Mouse (Mus musculus): Measurements from ENCODE around the gene Trmt11. TPM values are rescaled to one million over a fixed set of nuclear protein-coding genes. Genes with fewer than 3 reads are reported as not detected.
A peak's percentile ranks its signal among the peaks of the same experiment; 100 is the strongest.
"Not testable (repeated sequence)": the region's sequence is repeated elsewhere in the genome, so short reads cannot be mapped to it uniquely, and the experiment has no call there.

Trmt11 gene
- polyA plus RNA-seq (2015; fragmentation: Nextera tagmentation; extraction: Ambion mirVana) = 25.2 and 30.5 TPM in 2 replicates

DNA sequence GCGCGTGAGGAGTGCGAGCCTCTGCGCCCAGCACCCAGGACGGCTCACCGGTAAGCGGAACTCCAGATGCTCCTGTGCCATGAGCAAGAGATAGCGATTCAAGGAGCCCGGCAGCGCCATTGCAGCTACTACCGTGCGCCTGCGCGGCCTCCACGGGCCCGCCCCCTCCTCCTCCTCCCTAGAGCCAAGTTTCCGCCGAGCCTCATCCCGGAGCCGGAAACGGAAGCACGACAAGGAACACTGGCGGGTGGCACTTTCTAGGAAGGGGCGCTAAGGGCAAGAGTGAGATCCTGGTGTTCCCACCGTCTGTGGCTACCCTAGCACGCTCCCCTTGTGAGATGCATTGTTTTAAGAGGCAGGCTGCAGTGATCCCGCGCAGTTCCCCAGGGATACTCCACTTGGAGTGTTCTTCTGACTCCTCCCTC, at the start of gene Trmt11:
Gene Trmt11, minus strand, starts transcription at position 208 of the 425 bp plus-strand sequence.
- peak; percentile 96 for ATAC-seq (ENCODE audit: insufficient read depth, low FRiP score)
- Histone ChIP-seq H3K4me1 (ENCODE audit: control insufficient read depth, insufficient read depth, low read length) (peaks cover 11% of the 10 kb centered on the region; the same call in 1 of the 2 replicates), H3K9ac (ENCODE audit: low read length) (peak within 1 kb of the TSS; percentile 83), H3K36me3 (ENCODE audit: control insufficient read depth, insufficient read depth, low read length) (no peaks in the 10 kb centered on the region), H3K4me3 (replicated peaks; ENCODE audit: low read length) (peak within 1 kb of the TSS; percentile 61), H3K27ac (ENCODE audit: low read length) (peak within 1 kb of the TSS; percentile 81), H3K27me3 (ENCODE audit: control insufficient read depth, insufficient read depth, low read length) (no peaks in the 10 kb centered on the region), H3K9me3 (replicated peaks; ENCODE audit: control insufficient read depth, low read length) (no peaks in the 10 kb centered on the region), H3K4me2 (ENCODE audit: low read depth, low read length) (peak within 1 kb of the TSS; percentile 81)
- WGBS = under 1% methylated on average over 28 of the region's 28 CpGs

DNA sequence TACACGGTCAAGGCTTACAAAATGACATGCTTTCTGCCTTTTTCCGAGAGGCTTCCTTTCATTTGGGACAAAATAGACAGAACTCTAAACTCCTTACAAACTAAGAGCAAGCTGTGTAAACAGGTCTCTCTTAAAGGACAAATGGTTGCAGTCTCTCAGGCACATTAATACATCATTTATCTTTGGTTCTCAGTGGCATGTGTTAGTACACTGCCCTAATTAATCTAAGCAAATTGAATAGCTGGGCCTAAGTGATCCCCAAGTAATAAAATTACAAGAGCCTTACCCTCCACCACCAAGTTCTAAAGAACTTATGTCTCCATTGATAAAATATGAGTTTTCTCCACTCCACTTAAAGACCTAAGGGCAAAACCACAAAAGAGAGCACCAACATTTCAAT, 47.1 kb upstream of the Trmt11 start:
- Histone ChIP-seq H3K4me3 (replicated peaks; ENCODE audit: low read length) (no peak overlapping the region), H3K27ac (ENCODE audit: low read length) (no peak overlapping the region), H3K4me1 (ENCODE audit: control insufficient read depth, insufficient read depth, low read length) (no peaks in the 10 kb centered on the region), H3K36me3 (ENCODE audit: control insufficient read depth, insufficient read depth, low read length) (0 out of 2 replicates have a peak, but pooled peaks cover 5% of the 10 kb centered on the region), H3K9me3 (replicated peaks; ENCODE audit: control insufficient read depth, low read length) (no peaks in the 10 kb centered on the region), H3K27me3 (ENCODE audit: control insufficient read depth, insufficient read depth, low read length) (no peaks in the 10 kb centered on the region), H3K4me2 (ENCODE audit: low read depth, low read length) (no peak overlapping the region), H3K9ac (ENCODE audit: low read length) (no peak overlapping the region)
- ATAC-seq (ENCODE audit: insufficient read depth, low FRiP score) = no peak
- 31% methylated on average over 2 of the region's 2 CpGs for WGBS

DNA sequence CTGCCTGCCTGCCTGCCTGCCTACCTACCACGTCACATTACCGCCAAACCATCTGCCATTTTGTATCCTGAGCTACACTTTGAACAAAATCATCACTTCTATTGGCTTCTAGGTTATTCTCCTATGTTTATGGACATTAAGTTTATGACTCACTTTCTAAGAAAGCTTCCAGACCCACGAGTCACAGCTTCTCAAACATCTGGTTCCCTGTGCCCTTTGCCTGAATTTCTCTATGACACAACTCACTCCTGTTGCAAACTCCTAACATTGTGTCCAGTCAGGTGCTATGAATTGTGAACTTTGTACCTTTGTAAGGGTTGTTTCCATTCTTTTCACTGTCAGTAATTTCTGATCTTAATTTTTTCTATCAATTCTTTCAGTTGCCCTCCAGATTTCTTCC, 37.7 kb upstream of the Trmt11 start:
- no peaks in the 10 kb centered on the region for H3K27me3 ChIP-seq (ENCODE audit: control insufficient read depth, insufficient read depth, low read length)
- no peak overlapping the region for H3K9ac ChIP-seq (ENCODE audit: low read length)
- 75% methylated on average over 3 of the region's 3 CpGs for WGBS
- H3K4me3 ChIP-seq (replicated peaks; ENCODE audit: low read length) = no peak overlapping the region
- no peaks in the 10 kb centered on the region for H3K4me1 ChIP-seq (ENCODE audit: control insufficient read depth, insufficient read depth, low read length)
- no peak for ATAC-seq (ENCODE audit: insufficient read depth, low FRiP score)
- H3K9me3 ChIP-seq (replicated peaks; ENCODE audit: control insufficient read depth, low read length) = no peaks in the 10 kb centered on the region
- no peak overlapping the region for H3K4me2 ChIP-seq (ENCODE audit: low read depth, low read length)
- H3K36me3 ChIP-seq (ENCODE audit: control insufficient read depth, insufficient read depth, low read length) = no peaks in the 10 kb centered on the region
- H3K27ac ChIP-seq (ENCODE audit: low read length) = no peak overlapping the region

DNA sequence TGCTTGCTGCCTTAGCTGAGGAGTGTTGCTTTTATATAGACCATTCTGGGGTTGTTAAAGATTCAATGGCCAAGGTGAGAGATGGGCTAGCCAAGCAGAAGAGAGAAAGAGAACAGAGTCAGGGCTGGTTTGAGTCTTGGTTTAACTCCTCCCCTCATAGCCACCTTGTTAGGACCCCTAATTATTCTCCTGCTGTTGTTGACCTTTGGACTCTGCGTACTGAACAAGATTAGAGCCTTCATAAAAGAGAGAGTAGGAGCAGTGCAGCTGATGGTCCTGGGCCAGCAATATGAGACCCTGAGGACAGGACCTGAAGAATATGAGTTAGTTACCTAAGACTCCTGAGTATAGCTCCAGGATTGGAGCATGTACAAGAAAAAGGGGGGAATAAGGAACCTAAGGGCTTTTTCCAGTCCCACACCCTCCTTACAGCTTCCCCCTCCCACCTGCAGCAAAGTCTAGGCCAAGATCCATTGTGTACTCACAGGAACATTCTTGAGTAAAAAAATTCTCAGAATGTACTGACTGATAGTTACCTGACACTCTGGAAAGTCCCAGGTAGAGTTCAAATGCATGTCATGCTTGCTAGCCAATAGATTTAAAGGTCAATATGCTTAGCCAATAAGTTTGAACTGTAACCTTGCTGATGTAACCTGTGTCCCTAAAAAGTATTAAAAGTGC, 36.1 kb upstream of the Trmt11 start:
- H3K4me2 ChIP-seq (ENCODE audit: low read depth, low read length); H3K9me3 ChIP-seq (replicated peaks; ENCODE audit: control insufficient read depth, low read length); H3K4me3 ChIP-seq (replicated peaks; ENCODE audit: low read length); H3K27me3 ChIP-seq (ENCODE audit: control insufficient read depth, insufficient read depth, low read length); H3K9ac ChIP-seq (ENCODE audit: low read length); H3K36me3 ChIP-seq (ENCODE audit: control insufficient read depth, insufficient read depth, low read length); ATAC-seq (ENCODE audit: insufficient read depth, low FRiP score); H3K27ac ChIP-seq (ENCODE audit: low read length); H3K4me1 ChIP-seq (ENCODE audit: control insufficient read depth, insufficient read depth, low read length): not testable (repeated sequence)
- WGBS = 65% methylated on average over 1 of the region's 1 CpGs

DNA sequence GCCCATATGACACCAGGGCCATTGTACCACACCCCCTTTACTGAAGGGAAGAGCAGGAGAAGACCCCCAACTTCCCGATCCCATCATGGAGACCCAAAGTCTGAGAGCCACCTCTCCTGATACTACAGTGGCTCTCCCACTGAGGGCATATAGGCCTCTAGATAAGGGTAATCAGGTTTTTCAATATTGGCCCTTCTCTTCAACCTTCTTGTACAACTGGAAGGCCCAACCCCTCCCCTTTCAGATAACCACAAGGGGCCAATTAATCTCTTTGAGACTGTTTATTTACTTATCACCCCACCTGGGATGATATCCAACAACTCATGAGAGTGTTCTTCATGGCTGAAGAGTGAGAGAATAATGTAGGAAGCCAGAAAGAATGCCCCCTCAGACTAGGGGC, 32.2 kb upstream of the Trmt11 start:
- Histone ChIP-seq H3K27ac (ENCODE audit: low read length) (no peak overlapping the region), H3K27me3 (ENCODE audit: control insufficient read depth, insufficient read depth, low read length) (no peaks in the 10 kb centered on the region), H3K4me3 (replicated peaks; ENCODE audit: low read length) (no peak overlapping the region), H3K9ac (ENCODE audit: low read length) (no peak overlapping the region), H3K36me3 (ENCODE audit: control insufficient read depth, insufficient read depth, low read length) (no peaks in the 10 kb centered on the region), H3K4me1 (ENCODE audit: control insufficient read depth, insufficient read depth, low read length) (no peaks in the 10 kb centered on the region), H3K4me2 (ENCODE audit: low read depth, low read length) (no peak overlapping the region), H3K9me3 (replicated peaks; ENCODE audit: control insufficient read depth, low read length) (no peaks in the 10 kb centered on the region)
- no peak for ATAC-seq (ENCODE audit: insufficient read depth, low FRiP score)
- 91% methylated on average over 1 of the region's 1 CpGs for WGBS

DNA sequence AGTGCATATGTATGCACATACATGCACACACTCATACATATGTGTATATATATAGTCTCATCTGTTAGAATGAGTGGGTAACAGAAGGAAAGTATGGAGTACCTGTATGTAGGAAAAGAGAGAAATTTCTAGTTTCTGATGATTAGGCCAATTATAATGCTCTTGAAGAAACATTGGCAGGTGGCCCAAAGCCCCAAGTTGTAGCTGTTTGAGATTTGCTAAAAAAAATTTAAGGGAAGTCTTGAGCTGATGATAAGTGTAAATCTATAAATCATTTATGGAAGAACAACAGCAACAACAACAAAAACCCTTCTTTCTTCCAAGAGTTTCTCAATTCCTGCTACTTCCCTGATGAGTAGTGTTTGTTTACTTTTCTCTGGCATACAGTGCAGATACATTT, 29.4 kb upstream of the Trmt11 start:
- Histone ChIP-seq H3K9ac (ENCODE audit: low read length) (no peak overlapping the region), H3K4me2 (ENCODE audit: low read depth, low read length) (no peak overlapping the region), H3K36me3 (ENCODE audit: control insufficient read depth, insufficient read depth, low read length) (no peaks in the 10 kb centered on the region), H3K4me1 (ENCODE audit: control insufficient read depth, insufficient read depth, low read length) (no peaks in the 10 kb centered on the region), H3K27ac (ENCODE audit: low read length) (no peak overlapping the region), H3K27me3 (ENCODE audit: control insufficient read depth, insufficient read depth, low read length) (no peaks in the 10 kb centered on the region), H3K9me3 (replicated peaks; ENCODE audit: control insufficient read depth, low read length) (no peaks in the 10 kb centered on the region), H3K4me3 (replicated peaks; ENCODE audit: low read length) (no peak overlapping the region)
- no peak for ATAC-seq (ENCODE audit: insufficient read depth, low FRiP score)

DNA sequence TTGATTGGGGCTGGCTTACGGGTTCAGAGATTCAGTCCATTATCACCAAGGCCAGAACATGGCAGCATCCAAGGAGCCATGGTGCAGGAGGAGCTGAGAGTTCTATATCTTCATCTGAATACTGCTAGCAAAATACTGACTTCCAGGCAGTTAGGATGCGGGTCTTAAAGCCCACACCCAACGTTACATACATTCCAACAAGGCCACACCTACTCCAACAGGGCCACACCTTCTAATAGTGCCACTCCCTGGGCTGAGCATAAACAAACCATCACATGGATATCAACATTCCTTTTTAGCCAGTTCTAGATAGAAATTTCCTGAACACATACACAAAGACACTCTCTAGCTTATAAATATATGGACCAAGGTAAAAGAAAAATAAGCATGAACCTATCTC, 29.0 kb upstream of the Trmt11 start, which contains the start of gene Hint3:
Gene Hint3, minus strand, starts transcription at position 120 of the 400 bp plus-strand sequence.
- Histone ChIP-seq H3K4me2 (ENCODE audit: low read depth, low read length) (no peak within 1 kb of the TSS), H3K4me3 (replicated peaks; ENCODE audit: low read length) (no peak within 1 kb of the TSS), H3K27me3 (ENCODE audit: control insufficient read depth, insufficient read depth, low read length) (no peaks in the 10 kb centered on the region), H3K27ac (ENCODE audit: low read length) (no peak within 1 kb of the TSS), H3K9ac (ENCODE audit: low read length) (no peak within 1 kb of the TSS), H3K36me3 (ENCODE audit: control insufficient read depth, insufficient read depth, low read length) (no peaks in the 10 kb centered on the region), H3K9me3 (replicated peaks; ENCODE audit: control insufficient read depth, low read length) (no peaks in the 10 kb centered on the region), H3K4me1 (ENCODE audit: control insufficient read depth, insufficient read depth, low read length) (no peaks in the 10 kb centered on the region)
- 81% methylated on average over 3 of the region's 3 CpGs for WGBS
- no peak for ATAC-seq (ENCODE audit: insufficient read depth, low FRiP score)

DNA sequence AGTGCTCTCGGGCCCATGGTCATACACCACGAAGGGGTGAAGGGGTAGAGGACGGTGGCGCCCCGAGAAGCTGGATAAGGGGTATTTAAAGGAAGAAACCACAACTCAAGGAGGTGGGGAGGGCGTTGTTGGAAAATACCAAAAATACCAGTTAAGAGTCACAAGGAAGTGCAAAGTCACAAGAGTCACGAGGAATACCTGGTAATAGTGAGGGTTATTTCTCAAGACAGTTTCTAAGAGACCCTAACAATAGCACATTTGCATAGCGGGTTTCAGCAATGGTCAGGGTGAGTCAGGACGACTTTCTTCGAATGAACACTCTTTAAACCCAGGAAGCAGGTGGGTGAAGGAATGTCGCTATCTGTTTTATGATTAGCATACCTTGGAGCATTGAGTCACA, 27.9 kb upstream of the Trmt11 start:
- not testable (repeated sequence) for H3K36me3 ChIP-seq (ENCODE audit: control insufficient read depth, insufficient read depth, low read length); H3K9me3 ChIP-seq (replicated peaks; ENCODE audit: control insufficient read depth, low read length); ATAC-seq (ENCODE audit: insufficient read depth, low FRiP score); H3K4me1 ChIP-seq (ENCODE audit: control insufficient read depth, insufficient read depth, low read length); H3K27ac ChIP-seq (ENCODE audit: low read length); H3K27me3 ChIP-seq (ENCODE audit: control insufficient read depth, insufficient read depth, low read length); H3K4me2 ChIP-seq (ENCODE audit: low read depth, low read length); H3K9ac ChIP-seq (ENCODE audit: low read length); H3K4me3 ChIP-seq (replicated peaks; ENCODE audit: low read length)
- WGBS = 90% methylated on average over 11 of the region's 11 CpGs

DNA sequence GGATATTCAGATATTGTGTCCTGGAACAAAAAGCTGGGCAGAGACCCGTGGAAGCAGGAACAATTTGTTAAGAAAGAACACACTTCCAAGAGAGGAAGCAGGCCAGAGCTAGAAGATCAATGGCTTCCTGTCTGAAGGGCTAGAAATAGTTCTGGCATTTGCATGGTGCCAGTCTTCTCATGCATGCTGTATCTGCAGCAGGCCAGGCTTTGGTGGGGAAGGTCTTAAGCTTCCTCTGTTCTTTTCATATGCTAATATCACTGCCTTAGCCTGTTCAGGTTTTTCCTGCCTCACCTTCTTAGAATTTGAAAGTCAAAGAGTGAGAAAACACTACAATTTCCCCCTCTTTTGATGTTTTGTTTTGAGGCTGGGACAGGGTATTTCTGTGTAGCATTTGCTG, 27.0 kb upstream of the Trmt11 start:
- H3K27me3 ChIP-seq (ENCODE audit: control insufficient read depth, insufficient read depth, low read length) = no peaks in the 10 kb centered on the region
- H3K4me3 ChIP-seq (replicated peaks; ENCODE audit: low read length) = no peak overlapping the region
- no peaks in the 10 kb centered on the region for H3K4me1 ChIP-seq (ENCODE audit: control insufficient read depth, insufficient read depth, low read length)
- H3K9me3 ChIP-seq (replicated peaks; ENCODE audit: control insufficient read depth, low read length) = no peaks in the 10 kb centered on the region
- H3K36me3 ChIP-seq (ENCODE audit: control insufficient read depth, insufficient read depth, low read length) = no peaks in the 10 kb centered on the region
- WGBS = 33% methylated on average over 1 of the region's 1 CpGs
- no peak overlapping the region for H3K4me2 ChIP-seq (ENCODE audit: low read depth, low read length)
- no peak overlapping the region for H3K9ac ChIP-seq (ENCODE audit: low read length)
- H3K27ac ChIP-seq (ENCODE audit: low read length) = no peak overlapping the region
- ATAC-seq (ENCODE audit: insufficient read depth, low FRiP score) = no peak

Measured in stomach, embryonic 16.5 days (tissue).